Mouse (Mus musculus): Measurements from ENCODE around the gene Tmem143.
"Not testable (repeated sequence)": the region's sequence is repeated elsewhere in the genome, so short reads cannot be mapped to it uniquely, and the experiment has no call there.

Gene Tmem143

DNA sequence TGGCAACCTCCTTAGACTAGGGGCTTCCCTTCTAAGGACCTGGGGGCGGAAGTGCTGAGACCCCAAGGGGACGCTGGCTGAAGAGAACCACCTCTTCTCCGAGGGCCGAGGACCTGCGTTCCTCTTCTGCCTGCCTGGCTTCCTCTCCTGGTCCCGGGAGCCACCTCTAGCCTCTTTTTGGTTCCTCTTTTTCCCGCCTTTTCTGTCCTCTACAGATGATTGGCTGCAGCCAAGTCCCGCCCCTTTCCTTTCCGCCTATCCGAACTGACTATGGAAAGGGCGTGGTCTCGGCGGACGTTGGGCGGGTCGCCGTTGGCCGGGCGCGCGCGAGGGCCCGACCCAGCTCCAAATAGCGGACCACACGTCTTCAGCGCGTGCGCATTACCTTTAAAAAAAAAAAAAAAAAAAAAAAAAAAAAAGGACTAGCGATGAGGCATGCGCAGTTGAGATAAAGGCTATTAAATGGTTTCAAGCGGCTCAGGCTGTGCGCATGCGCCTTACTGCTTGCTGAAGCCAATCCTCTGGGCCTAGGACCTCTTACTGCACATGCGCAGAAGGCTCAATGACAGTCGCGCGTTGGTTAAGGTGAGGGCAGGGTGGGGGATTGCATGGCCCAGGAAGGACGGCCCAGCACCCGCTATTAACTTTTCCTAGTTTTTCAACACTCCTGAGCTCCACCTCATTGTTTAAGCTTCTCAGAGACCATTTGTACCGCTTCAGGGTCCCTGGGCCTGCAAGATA lies at the start of gene Tmem143, which contains the start of gene Syngr4:
Gene Tmem143, plus strand, starts transcription at position 425 of the 741 bp plus-strand sequence.
Gene Syngr4, minus strand, starts transcription at position 198 of the 741 bp plus-strand sequence.
- peak; percentile 99 for DNase-seq (ENCODE audit: low spot score)

GRCm38 (mm10) chr7:45848447-45849027 lies 48.2 kb upstream of the Tmem143 start:
- no peak for DNase-seq (ENCODE audit: low spot score)

GRCm38 (mm10) chr7:45850661-45851060 lies 46.1 kb upstream of the Tmem143 start:
- DNase-seq (ENCODE audit: low spot score): no peak

GRCm38 (mm10) chr7:45853089-45853488 lies 43.7 kb upstream of the Tmem143 start:
- DNase-seq (ENCODE audit: low spot score): no peak

GRCm38 (mm10) chr7:45856950-45857901 lies 39.5 kb upstream of the Tmem143 start:
- DNase-seq (ENCODE audit: low spot score): no peak

- DNase-seq (ENCODE audit: low spot score): no peak
Observed at GRCm38 (mm10) chr7:45859008-45859407, 37.7 kb upstream of the Tmem143 start.

- DNase-seq (ENCODE audit: low spot score): no peak
Observed at GRCm38 (mm10) chr7:45862804-45863203, 33.9 kb upstream of the Tmem143 start.

DNA sequence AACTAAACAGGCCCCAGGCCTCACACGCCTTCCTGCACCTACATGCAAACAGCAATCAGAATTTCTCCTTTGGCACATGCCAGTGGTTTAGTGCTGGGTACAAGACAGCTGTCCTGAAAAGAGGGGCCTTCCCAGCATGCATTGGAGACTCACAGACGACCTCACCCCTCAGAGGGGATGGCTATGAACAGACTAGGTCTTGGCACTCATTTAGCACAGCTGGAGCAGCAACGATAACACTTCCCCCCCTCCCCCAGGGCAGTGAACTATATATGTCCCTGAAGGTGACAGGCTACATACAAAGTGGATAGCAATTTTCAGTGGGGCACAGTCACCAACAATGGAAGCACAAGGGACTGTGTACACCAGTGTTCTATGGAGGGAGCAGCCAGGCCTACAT lies 32.3 kb upstream of the Tmem143 start:
- no peak for DNase-seq (ENCODE audit: low spot score)

GRCm38 (mm10) chr7:45865925-45866910 lies 30.5 kb upstream of the Tmem143 start:
- peak; percentile 57 for DNase-seq (ENCODE audit: low spot score)

- DNase-seq (ENCODE audit: low spot score): no peak
Observed at GRCm38 (mm10) chr7:45867871-45868270, 28.9 kb upstream of the Tmem143 start.

GRCm38 (mm10) chr7:45869107-45869670 lies 27.6 kb upstream of the Tmem143 start:
- DNase-seq (ENCODE audit: low spot score): no peak

GRCm38 (mm10) chr7:45869787-45870186 lies 27.0 kb upstream of the Tmem143 start:
- no peak for DNase-seq (ENCODE audit: low spot score)

- no peak for DNase-seq (ENCODE audit: low spot score)
Observed at GRCm38 (mm10) chr7:45870282-45871058, 26.3 kb upstream of the Tmem143 start.

DNA sequence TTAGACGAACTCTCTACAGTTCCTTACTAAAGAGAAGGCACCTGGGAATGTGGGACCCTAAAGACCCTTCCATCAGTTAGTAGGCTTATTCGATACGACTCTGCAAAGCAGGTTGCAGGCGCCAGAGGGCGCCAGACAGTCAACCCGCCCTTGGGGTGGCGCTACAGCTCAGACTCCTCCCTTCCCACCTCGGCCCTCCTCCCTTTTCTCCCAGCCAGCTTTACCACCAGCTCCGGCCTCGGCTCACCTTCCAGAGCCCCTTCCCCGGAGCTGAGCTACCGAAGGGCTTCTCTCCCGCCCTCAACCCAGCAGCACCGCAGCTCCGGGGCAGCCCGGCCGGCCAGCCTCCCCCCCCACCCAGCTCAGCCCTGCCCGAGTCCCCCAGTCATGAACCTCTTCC lies 24.1 kb upstream of the Tmem143 start, which contains the start of gene Kdelr1:
Gene Kdelr1, plus strand, starts transcription at position 149 of the 400 bp plus-strand sequence.
- peak; percentile 83 for DNase-seq (ENCODE audit: low spot score)

DNA sequence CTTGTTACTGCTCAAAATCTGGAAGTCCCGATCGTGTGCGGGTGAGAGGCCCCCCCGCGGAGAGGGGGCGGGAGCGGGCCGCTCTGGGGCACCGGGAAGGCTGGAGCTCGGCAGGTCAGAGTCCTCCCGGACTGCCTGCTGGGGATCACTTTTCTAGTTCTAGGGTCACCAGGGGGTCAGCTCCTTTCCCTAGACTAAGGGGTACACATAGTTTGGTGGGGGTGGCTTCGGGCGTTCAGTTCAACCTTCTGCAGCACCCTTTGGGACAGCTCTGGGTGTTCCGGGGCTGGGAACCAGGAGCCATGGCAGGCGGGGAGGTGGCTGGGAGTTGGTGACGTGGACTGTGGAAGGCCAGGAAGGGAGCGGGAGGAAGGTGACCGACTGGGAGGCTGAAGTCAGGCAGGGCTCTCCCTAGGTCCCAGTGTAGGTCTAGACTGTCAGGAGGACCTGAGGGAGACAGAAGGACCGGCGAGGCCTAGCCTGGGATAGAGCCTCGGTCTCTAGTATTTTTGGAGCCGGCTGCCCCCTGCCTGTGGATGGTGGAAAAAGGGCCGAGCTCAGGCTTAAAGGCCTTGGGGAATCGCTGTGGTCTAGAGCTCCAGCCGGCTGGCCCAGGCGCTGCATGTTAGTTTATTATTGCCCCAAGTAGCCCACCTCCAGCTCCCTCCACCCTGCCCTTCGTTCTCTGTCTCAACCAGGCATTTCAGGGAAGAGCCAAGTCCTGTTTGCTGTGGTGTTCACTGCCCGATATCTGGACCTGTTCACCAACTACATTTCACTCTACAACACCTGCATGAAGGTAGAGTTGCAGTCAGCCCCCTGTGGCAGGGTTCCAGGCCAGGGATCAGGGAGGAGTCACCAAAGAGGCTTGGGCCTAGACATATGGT lies 23.4 kb upstream of the Tmem143 start:
- DNase-seq (ENCODE audit: low spot score): peak; percentile 50

DNA sequence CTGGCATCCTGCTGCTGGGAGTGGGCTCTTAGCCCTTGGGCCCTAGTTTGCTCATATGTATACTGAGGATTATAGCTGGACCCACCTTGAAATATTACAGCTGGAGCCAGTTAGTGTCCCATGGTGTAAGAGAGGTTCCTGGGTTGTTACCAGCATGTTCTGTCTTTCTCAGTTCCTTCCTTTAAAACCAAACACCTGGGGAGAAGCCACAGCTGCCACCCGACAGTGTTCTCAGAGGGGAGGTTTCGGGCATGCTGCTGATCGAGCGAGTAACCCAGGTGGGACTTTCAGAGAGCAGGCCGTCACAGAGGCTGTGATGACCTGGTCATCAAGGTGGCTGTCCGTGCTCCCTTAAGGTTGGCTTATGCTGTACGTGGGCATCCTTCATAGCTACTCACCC lies 19.8 kb upstream of the Tmem143 start:
- no peak for DNase-seq (ENCODE audit: low spot score)

DNA sequence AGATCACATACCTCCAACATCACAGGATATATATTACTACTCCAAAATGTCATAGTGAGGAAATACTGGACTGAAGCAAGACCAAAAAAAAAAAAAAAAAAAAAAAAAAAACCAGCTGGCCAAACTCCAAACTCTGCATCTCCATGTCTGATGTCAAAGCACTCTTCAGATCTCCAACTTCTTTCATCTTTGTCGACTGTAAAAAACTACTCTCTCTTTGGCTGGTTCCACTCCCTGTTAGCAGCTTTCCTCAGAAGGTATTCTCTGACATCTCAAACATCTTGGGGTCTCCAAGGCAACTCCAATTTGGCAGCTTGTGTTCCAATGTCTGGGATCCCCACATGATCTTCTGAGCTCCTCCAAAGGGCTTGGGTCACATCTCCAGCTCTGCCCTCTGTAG lies 18.5 kb upstream of the Tmem143 start, which contains the start of gene Grin2d:
Gene Grin2d, minus strand, starts transcription at position 101 of the 400 bp plus-strand sequence.
- not testable (repeated sequence) for DNase-seq (ENCODE audit: low spot score)

GRCm38 (mm10) chr7:45880531-45880930 lies 16.2 kb upstream of the Tmem143 start:
- DNase-seq (ENCODE audit: low spot score): no peak

GRCm38 (mm10) chr7:45881011-45881410 lies 15.7 kb upstream of the Tmem143 start:
- no peak for DNase-seq (ENCODE audit: low spot score)
